Mouse (Mus musculus) v-Abl transformed pro-B cells (cell line): ENCODE measurements around the gene Lurap1.

Experiments used
- in situ Hi-C, 2 experiments: fragments of 400-800 bp; cut with MboI; formaldehyde crosslinking; loops; one replicate each; pipeline ENCODE4 v1.15.1; 2025; ENCODE audit not compliant: unreplicated experiment in 2 of 2

Lurap1 gene

DNA sequence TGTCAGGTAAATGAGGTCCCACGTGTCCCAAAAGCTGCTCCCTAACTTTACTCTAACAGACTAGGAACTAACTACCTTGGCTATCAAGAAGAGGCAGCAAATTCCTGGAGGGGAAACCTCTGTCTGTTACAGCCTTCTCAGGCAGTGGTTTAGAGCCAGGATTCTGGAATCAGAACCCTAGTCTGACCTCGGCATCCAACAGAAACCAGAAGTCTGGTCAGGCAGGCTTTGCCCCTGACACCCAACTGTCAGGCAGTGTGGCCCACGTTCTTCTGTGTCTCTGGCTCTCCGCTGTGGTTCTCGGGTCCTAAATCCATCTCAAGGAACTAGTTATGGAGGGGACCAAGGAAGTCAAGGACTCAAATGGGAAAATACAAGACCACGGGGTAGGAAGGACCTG lies at the start of gene Lurap1:
Lurap1 (minus strand) TSS at position 101 of the 400 bp plus-strand sequence.
- in situ Hi-C loops = loop anchor here (25.0 kb wide), 2 partner anchors 386 to 511 kb away; partner anchors contain the start of gene Akr1a1 (in 1 of the 2)

DNA sequence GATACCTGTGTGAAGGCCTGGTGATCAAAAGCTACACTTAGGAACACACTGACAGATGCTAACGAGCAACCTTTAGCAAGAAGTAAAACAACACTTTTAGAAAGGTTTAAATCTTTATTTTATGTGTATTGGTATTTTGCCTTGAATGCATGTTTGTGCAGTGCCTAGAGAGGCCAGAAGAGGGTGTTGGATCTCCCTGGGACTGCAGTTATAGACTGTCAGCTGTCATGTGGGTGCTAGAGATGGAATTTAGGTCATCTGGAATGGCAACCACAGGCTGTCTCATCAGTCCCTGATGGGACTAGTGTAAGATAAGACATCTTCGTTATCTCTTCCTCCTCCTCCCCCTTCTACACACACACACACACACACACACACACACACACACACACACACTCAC lies 47.3 kb upstream of the Lurap1 start:
- in situ Hi-C loops = no loop called here

DNA sequence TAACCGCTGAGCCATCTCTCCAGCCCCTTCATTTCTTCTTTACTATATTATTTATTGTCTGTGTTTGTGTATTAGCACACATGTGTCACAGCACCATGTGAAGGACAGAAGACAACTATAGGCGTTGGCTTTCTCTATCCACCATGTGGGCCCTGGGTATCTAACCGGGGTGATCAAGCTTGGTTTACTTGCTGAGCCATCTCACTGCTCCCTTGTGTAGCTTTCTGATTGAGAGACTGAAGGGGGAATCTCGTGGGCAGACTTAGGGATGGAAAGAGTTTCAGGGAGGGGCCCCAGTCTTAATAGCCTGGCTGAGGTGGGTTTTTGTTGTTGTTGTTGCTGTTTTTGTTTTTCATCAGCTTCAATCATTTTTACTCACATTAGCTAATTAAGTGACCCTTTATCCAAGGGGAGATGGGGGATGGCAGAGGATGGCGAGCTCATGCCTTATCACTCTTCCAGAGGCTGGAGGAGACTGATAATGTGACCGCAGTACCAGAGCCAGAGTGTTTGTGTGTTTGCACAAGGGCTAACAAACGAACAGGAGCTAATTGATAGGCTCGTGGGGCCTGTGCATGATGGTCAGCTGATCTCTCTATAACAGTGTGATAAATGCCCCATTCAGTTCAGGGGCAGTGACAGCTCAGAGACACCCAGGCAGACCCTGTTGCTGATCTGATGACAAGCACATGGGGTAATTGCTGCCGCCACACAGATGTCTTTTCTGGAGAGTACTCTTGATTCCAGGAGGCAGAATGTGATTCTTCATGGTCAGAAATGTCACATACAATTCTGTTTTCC lies 42.6 kb upstream of the Lurap1 start:
- in situ Hi-C loops = no loop called here

DNA sequence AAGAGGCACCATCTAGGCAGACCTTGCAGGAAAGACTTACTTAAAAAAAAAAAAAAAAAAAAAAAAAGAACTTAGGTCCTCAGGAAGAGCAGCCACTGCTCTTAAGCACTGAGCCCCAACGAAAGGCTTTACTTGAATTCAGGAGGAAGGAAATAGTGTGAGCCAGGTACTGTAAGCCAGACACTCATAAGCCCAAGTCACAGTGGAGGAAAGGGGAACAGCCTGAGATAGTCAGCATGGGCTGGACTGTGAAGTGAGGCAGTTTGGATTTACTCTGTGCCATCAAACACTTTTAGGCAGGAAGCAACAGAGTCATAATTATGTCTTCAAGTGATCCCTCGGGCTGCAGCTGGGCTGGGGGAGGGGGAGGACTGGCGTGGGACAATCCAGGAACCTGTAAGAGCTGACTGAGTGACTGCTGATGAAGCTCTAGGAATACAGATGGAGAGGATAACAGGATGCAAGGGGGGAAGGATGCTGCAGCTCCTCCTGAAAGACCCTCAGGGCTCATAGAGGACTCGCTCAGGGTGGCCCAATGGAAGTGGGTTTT lies 41.2 kb upstream of the Lurap1 start:
- in situ Hi-C loops = no loop called here

DNA sequence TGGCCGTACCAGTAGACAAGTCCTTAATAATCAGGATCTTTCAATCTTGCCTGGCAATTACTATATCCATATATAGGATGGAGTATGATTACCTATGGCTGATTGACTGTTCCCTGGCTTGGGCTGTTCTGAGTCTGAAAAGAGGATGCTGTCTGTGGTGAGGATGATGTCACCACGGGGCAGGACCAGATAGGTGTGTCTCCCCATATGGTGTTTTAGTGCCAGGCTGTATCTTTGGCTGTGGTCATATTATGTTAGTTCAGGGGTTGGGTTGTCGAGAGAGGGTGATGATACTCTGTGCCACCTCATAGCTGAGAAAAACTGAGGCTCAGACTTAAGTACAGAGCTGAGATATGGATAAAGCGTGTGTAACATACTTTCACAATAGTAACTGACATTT lies 33.9 kb upstream of the Lurap1 start:
- in situ Hi-C loops = no loop called here

DNA sequence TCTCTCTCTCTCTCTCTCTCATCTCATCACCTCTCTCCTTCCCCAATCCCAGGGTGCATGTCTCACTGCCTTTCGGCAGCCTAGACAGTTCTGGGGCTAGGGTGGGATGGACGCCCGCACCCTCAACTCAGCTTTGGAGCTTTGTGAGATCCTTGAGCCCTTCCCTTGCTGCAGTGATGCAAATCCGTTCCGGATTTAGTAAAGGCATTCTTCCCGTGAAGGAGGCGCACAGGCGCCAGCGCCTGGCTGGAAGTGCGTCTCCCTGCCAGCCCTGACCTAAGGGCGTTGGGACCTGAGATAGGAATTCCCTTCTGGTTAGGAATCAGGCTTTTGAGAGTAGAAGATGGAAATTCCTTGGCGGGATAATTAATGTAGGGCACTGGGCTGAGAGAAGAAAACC lies 31.6 kb upstream of the Lurap1 start:
- in situ Hi-C loops = no loop called here

DNA sequence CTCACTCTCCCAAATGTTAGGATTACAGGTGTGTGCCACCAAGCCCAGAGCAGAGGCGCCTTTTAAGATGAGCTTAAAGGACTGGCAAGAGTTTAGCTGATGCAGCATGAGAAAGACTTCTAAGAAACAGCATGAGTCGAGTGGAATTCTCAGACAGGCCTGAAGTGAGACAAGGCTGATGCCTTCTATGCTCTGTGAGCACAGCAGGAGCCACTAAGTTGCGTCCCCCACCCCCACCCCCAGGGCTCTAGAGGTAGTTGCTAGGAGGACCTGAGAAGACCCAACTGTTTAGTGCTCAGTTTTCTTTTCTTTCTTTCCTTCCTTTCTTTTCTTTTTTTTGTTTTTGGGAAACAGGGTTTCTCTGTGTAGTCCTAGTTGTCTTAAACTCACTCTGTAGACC lies 30.9 kb upstream of the Lurap1 start:
- in situ Hi-C loops = no loop called here

DNA sequence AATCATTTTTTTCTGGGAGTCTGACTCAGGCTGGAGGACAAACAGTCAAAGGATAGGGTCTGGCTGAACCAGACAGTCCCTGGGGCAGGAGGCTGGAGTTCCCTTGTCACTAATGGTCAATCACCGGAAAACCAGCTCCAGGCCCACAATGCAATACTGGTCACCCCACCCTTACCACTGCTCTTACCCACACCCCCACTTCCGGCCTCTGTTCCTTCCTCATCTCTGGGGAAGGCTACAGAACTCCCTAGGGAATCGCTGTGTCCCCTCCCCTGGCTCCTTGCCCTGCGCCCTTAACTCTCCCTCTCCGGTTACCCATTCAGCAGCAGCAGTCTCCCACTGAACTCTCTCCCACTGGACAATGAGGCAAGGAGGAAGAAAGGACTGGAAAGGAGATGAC lies 26.0 kb upstream of the Lurap1 start:
- in situ Hi-C loops = no loop called here

DNA sequence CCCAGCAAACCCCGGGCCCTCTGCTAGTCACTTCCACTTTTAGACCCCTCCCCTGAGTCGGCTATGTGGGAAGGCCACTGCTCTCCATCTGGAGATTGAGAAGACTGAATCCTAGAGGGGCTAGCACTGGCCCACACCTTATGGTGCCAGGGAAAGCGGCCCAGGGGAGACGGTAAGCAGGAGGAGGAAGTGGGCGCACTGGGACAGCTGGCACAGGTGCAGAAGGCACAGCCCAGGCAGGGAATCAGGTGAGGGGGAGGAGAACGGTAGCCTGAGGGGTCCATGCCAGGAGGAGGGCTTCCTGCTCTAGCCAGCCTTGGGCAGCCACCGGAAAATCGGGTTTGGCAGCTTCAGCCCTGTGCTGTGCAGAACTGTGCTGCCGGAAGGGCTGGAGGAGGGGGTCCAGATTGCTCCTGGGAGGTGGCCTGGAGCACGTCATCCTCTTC lies 25.4 kb upstream of the Lurap1 start:
- in situ Hi-C loops = no loop called here

DNA sequence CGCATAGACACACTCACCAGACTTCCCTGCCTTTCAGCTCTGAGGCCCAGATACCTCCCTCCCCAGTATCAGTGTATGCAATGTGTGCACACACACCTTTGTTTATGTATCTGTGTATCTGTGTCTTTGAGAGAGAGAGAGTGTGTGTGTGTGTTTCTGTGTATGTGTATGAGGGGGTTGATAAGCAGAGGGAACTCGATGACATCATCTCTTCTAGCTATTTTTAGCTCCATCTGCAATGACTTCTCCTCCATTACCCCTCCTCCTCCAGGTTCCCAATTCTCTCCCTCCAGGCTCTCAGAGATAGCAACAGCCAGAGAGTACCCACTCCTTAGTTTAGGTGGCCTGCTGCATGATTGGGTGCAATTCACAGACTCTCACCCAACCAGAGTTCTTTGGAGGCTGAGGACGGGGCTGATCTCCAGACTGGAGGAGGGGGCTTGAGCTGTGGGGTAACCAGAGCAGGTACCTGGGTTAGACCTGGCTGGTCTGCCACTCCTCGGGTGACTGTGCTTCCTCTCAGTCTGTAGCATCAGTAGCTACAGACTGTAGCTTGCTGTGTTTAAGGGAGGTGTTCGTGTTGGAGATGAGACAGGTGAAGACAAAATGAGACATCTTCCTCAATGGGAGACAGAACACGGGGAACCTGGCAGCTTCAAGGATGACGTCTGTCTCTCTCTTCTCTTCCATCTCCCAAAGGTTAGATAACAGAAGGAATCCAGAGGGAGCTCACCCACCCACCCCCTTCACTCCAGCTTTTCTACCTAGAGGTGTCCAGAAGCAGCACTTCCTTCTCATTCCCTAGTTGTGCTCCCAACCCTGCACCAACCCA lies 24.8 kb upstream of the Lurap1 start:
- in situ Hi-C loops = no loop called here

DNA sequence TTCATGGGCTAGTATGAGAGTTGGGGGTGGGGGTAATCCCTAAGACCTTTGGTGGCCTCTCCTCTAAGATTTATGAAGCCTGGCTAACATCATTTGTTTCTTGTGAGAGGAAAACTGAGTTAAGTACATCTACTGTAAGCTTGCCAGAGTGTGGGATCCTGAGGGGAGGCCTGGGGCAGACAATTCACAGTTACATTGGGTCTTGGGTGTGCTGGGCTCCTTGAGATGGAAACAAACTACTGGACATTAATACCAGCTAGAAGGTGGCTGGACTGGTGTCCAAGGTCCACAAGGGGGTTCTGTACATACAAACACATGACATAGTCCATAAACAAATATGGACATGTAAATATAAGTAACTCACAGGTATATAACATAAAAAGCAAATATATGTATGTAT lies 24.0 kb upstream of the Lurap1 start:
- in situ Hi-C loops = no loop called here

DNA sequence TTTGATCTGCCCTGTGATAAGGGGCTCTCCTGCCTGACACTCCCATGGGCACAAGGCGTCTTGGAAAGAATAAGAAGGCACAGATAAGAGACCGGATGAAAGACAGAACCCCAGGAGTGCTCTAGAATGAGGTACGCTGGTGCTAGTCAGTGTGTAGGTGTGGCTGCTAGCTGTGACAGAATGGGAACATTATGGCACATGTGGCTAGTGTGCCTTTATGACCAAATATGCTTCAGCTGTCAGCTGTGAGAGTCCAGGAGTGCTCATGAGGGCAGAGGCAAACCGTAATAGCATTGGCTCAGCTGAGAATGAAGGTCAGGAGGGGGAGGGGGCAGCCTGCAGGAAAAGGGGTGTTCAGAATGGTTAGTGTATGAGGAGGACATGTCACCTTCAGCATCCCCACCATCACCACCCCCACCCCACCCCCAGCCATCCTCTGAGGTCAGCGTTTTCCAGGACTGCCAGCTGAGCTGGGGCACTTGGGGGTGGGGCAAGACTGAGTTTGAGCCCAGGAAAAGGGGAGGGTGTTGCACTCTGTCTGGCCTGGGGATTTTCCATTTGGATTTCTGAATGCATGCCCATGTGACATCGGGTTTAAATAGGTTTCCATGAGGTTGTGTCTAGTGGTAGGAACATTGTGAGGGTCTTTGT lies 23.5 kb upstream of the Lurap1 start:
- in situ Hi-C loops = loop anchor here (5.0 to 25.0 kb wide), 3 partner anchors 363 to 613 kb away; partner anchors contain the start of gene Akr1a1 (in 1 of the 2)

DNA sequence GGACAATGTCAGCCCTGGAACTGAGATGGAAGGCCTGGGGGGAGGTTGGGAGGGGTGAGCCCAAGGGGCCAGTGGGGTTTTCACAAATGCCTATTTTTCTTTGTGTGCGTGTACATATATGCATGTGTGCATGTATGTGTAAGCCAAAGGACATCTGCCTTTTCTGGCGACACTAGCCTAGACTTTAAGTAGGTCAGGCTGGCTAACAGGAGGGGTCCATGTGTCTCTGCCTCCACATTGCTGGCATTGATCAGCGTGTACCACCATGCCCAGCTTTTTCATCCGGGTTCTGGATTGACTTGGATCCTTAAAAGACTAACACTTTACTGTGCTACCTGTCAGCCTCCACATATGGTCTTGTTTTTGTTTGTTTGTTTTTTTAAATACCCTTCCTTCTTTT lies 22.6 kb upstream of the Lurap1 start:
- in situ Hi-C loops = loop anchor here (5.0 to 25.0 kb wide), 3 partner anchors 364 to 614 kb away; partner anchors contain the start of gene Akr1a1 (in 1 of the 2)

DNA sequence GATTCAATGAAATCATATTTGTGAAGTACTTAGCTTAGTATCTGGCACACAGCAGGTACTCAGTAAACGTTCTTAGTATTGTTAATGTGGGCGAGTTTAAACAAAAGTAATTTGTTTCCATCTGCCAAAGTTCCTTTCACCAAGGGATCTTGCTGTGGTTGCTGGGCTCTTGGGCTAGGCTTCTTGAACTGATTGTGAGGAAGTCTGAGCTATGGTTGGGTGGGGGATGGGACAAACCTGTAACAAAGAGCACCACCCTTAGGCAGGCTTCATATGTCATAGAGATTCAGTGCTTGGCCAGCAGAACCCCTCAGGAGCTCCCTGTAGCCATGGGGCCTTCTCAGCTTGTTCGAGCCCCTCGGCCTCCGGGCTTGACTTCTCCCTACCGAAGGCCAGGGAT lies 21.9 kb upstream of the Lurap1 start, which contains the start of the genes 1700042G07Rik and Gm49337:
1700042G07Rik (plus strand) TSS at position 301 of the 400 bp plus-strand sequence.
Gm49337 (plus strand) TSS at position 313 of the 400 bp plus-strand sequence.
- in situ Hi-C loops = loop anchor here (5.0 to 25.0 kb wide), 3 partner anchors 364 to 614 kb away; partner anchors contain the start of gene Akr1a1 (in 1 of the 2)

DNA sequence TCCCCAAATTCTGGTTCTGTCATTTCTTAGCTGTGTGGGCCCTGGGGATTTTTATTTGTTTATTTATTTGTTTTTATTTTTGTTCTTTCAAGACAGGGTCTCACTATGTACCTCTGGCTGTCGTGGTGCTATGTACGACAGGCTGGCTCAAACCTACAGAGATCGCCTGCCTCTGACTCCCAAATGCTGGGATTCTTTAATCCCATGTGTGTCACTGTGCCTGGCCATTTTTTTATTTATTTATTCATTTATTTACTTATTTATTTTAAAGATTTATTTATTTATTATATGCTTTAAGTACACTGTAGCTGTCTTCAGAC lies 18.2 kb upstream of the Lurap1 start:
- in situ Hi-C loops = loop anchor here (10.0 to 25.0 kb wide), 4 partner anchors 175 to 495 kb away; partner anchors contain the start of gene Akr1a1 (in 1 of the 2)

DNA sequence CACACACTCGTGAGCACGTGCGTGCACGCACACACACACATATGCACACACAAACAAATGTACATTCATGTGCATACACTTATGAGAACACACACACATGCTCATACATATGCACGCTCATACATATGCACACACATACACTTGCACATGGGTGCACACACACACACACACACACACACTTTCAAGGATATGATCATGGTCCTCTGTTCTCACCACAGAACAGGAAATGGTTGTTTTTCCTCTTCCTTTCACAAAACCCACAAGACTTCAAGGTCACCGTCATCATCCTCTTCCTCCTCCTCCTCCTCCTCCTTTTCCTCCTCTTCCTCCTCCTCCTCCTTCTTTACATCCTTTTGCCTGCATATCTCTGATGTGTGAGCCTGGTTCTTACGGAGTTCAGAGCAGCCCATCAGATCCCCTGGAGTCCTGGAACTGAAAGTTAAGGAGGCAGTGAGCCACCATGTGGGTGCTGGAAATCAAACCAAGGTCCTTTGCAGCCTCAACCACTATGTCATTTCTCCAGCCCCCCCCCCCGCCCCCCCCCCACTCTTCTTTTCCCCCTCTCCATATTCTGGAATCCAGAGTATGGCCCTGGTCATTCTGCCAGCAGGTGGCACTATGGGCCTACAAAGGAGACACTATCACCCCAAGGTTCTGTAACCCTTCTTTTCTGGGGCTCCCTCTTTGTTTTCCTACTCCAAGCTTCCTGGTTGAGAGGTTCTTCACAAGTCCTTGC lies 17.6 kb upstream of the Lurap1 start:
- in situ Hi-C loops = loop anchor here (10.0 to 25.0 kb wide), 4 partner anchors 176 to 496 kb away; partner anchors contain the start of gene Akr1a1 (in 1 of the 2)

DNA sequence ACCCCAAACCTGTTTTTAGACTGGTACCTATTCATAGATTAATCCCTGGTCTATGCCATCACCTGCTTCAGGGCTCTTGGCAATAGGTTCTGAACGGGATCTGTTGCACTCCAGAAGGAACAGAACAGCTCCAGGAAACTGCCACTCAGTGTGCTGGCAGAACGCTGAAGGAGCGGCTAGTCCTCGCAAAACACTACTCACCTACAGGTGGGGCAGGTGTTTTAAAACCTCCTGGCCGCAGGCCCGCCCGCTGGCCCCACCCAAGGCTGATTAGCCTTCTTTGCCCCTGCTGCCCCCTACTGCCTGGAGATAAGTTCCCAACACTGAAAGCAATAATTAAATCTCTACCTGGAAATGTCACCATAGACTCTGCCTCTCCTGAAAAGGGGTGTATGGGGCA lies 16.3 kb upstream of the Lurap1 start, which contains the start of gene Tspan1:
Tspan1 (minus strand) TSS at position 198 of the 400 bp plus-strand sequence.
- in situ Hi-C loops = loop anchor here (10.0 to 25.0 kb wide), 4 partner anchors 177 to 497 kb away; partner anchors contain the start of gene Akr1a1 (in 1 of the 2)

DNA sequence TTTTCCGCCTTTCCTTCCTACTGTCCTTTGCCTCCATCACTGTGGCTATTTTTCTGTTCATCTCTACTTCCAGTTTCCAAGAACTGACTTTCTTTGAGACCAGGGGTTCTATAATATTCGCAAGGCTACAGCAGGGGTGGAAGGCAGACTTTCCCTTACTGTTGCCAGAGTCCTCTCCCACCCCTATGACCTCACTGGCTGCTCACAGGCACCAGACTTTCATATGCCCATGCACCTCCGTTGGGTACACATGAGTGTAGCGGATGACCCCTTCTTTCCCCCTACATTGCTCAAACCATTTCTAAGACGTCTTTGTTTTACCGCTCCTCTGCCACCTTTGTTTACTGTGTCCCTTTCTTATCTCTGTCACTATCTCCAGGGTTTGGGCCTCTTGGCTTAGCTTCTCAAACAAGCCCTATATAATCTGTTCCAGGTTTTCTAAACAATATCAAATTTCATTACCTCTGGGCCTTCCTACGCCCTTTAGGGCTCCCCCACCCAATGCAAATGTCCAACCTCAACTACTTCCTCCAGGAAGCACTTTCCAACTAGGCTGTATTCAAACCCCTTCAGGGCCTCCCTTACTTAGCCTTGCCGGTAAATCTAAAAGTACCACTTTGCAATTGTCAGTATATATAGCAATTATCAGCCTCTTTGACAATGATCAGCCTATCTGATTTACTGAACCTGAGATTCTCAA lies 14.7 kb upstream of the Lurap1 start:
- in situ Hi-C loops = loop anchor here (10.0 to 25.0 kb wide), 4 partner anchors 179 to 499 kb away; partner anchors contain the start of gene Akr1a1 (in 1 of the 2)
